Mouse (Mus musculus): ENCODE results near the gene Olfr616.
"Not testable (repeated sequence)": the region's sequence is repeated elsewhere in the genome, so short reads cannot be mapped to it uniquely, and the experiment has no call there.

Olfr616 gene

DNA sequence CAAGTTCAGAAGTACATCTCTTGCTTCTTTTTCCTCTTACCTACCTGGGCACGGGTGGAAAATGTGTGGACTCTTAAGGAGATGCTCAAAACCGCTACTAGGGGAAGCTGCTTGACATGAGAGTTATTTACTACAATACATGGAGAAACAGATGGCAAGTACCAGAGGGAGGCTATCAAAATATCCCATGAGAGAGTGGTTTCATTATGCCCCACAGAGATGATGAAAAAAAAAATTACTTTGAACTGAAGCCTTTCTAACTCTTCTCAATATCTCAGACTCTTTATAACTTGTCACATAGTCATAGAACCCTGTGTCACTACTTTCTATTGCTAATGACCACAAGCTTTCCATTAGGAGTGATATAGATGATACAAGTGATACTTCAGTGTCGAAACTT is at the start of gene Olfr616:
Olfr616 (minus strand) TSS at position 101 of the 400 bp plus-strand sequence.
- DNase-seq = no peak

DNA sequence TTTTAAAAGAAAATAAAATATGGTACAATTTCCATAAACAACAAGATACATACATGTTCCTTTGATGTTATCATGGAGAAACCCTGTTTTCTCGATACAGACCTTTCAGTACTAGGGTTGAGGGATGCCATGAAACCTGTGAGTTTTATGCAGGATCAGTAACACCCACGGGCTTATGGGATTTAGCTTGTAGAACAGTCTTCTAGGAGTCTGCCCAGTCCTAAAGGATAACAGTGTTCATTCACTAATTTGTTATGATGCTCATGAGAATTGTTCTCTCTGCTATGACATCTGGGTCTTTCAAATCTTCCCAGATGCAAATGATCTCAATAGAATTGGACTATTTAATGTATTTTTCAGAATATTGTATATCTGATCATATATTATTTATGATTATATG is 43.5 kb upstream of the Olfr616 start, which contains the start of gene Olfr620:
Olfr620 (minus strand) TSS at position 101 of the 400 bp plus-strand sequence.
- no peak for DNase-seq

DNA sequence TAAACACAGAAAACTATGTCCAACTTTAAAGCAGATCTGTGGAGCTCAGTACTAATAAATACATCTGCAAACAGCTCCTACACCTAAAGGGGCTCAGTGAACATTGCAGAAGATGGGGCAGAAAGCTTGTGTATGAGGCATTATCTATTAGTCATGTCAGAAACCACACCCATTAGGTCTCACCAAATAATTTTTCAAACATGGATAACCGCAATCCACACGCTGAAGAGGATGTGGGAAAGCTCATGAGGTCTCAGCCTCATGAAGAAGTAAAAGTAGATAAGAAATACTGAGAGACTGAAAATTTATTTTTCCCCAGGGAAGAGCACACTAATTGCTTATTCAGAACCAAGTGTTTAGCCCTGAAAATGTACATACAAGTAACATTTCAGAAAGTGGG is 38.5 kb upstream of the Olfr616 start:
- no peak for DNase-seq

DNA sequence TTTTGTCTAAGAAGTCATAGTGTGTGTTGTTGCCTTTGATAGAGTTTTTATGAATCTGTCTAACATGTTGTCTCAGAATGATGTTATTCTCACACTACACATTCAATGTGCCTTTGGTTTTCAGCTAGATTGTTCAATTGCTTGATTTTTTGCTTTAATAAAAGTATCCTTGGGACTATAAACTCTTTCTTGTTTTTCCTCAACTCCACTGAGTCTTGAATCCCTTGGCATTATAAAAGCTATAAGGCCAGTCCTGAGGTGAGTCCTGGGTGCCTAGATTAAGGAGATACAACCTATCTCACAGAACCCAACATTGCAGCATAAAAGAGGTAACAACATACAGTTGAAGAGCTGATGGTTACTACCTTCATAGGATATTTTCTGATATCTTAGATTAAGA is 31.3 kb upstream of the Olfr616 start, which contains the start of gene Olfr619:
Olfr619 (plus strand) TSS at position 301 of the 400 bp plus-strand sequence.
- DNase-seq = no peak

DNA sequence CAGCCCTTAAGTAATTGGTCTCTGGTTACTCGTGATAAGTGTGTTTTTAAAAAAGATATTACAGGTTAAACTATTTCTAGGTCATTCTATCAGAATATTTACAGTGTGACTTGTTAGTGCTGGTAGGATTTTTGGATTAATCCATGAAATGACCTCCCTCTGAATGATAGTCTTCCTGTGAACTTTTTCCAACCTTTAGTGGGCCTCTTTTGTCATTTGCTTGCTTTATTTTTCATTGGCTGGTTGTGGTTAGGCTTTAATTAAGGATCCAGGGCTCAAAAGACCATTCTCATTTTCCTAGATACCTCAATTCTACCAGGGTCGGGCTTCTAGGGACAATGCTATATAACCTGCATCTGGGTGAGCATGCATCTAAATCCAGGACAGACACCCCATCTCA is 20.9 kb upstream of the Olfr616 start, which contains the start of gene Olfr618:
Olfr618 (plus strand) TSS at position 301 of the 400 bp plus-strand sequence.
- no peak for DNase-seq

DNA sequence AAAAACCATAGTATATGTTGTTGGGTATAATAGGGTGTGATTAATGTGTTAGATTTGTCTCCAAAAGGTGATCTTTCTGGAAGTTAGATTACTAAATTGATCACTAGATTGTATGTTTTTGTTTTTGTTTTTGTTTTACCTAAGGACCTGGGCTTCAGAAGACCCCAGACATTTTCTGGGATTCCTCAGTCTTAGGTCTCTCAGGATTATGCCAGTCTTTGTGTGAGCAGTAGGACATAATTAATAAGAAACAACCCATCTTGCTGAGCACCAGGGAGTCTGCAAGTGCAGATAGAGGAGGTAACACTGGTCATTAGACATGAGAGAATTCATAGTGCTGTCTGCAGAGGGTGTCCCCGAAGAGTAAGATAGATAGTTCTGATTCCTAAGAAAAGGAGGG is 3.8 kb upstream of the Olfr616 start, which contains the start of gene Olfr617:
Olfr617 (plus strand) TSS at position 301 of the 400 bp plus-strand sequence.
- DNase-seq = no peak

DNA sequence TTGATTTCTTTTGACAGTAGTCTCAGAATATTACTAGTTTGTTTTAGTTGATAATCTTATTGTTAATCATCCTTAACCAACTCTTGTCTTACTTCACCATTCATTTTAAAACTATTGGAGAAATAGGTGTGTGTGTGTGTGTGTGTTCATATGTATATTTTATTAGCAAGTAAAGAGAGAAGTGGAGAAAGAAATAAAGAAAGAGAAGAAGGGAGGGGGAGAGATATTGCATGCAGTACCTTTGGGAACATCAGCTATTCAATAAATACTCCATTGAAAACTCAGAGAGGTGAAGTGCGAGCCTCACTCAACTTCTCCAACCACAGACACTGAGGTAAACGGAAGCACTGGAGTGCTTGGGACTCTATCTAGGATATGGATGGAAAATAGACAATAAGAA is 13.2 kb downstream of the Olfr616 start, which contains the start of gene Olfr615:
Olfr615 (plus strand) TSS at position 301 of the 400 bp plus-strand sequence.
- DNase-seq = no peak

DNA sequence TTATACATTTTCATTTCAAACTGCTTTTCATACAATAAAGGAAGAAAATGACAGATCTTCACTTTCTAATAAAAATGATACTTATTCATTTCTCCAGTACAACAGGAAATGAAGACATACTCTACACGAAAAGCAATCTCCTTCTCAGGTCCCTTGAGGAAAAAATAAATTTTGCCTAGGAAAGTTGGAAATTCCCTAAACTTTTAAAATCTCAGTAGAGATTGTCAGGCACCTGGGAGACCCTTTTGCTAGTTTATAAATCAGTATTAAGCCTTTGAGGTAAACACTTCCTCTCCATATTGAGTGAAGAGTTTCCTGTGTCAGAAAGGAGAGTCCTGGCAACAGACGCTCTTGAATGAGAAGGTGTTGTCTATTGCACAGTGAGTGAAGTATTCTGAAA is 21.2 kb downstream of the Olfr616 start, which contains the start of gene Olfr613:
Olfr613 (plus strand) TSS at position 301 of the 400 bp plus-strand sequence.
- DNase-seq = no peak

DNA sequence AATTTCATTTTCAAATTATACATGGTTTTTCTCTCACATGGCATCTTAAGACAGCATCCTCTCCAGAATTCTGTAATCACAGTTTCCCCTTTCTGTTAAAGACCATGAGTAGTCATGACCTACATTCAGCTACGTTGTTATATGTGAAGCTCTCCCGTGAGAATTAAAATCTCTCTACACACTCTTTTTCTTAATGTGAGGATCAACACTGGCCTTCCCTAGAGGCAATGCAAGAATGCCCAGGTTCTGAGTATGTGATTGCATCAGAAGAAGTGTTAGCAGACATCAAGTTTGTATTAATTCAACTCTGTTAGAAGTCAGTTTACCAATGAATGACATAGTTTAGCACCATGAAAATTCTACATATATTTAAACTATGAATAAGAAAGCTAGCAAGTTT is 26.3 kb downstream of the Olfr616 start, which contains the start of gene Olfr612:
Olfr612 (minus strand) TSS at position 101 of the 400 bp plus-strand sequence.
- DNase-seq = not testable (repeated sequence)

DNA sequence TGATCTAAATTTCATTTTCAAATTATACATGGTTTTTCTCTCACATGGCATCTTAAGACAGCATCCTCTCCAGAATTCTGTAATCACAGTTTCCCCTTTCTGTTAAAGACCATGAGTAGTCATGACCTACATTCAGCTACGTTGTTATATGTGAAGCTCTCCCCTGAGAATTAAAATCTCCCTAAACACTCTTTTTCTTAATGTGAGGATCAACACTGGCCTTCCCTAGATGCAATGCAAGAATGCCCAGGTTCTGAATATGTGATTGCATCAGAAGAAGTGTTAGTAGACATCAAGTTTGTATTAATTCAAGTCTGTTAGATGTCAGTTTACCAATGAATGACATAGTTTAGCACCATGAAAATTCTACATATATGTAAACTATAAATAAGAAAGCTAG is 48.2 kb downstream of the Olfr616 start, which contains the start of gene Olfr611:
Olfr611 (minus strand) TSS at position 101 of the 400 bp plus-strand sequence.
- not testable (repeated sequence) for DNase-seq
